Mouse (Mus musculus): ENCODE results near the gene Lbhd2.

GRCm38 (mm10) chr12:111412581-111413284 is 6.1 kb downstream of the Lbhd2 start:
- TF ChIP-seq CTCF (conservative IDR thresholded peaks at IDR 0.05 in 1 of 2, IDR thresholded peaks at IDR 0.05 in 1 of 2; ENCODE audit: low read depth in 2 of 2, low read length in 2 of 2), result no peak
- TF ChIP-seq EP300 (IDR thresholded peaks at IDR 0.05; ENCODE audit: low read length), result no peak
- TF ChIP-seq UBTF (IDR thresholded peaks at IDR 0.05; ENCODE audit: low read depth, low read length), result no peak
- TF ChIP-seq HCFC1 (IDR thresholded peaks at IDR 0.05; ENCODE audit: low read depth, low read length), result no peak
- TF ChIP-seq MAFK (IDR thresholded peaks at IDR 0.05; ENCODE audit: insufficient replicate concordance, low read length), result no peak
- TF ChIP-seq NELFE (IDR thresholded peaks at IDR 0.05; ENCODE audit: low read depth, low read length), result no peak
